Mouse (Mus musculus): Measurements from ENCODE around the gene Ifrd1.
"Not testable (repeated sequence)": the region's sequence is repeated elsewhere in the genome, so short reads cannot be mapped to it uniquely, and the experiment has no call there.

Gene Ifrd1

GRCm38 (mm10) chr12:40248454-40249180 is at the start of gene Ifrd1:
Gene Ifrd1, minus strand, starts transcription at chr12:40248504.
- no peak for DNase-seq (ENCODE audit: low read depth, low spot score)

GRCm38 (mm10) chr12:40286539-40286938 is 38.2 kb upstream of the Ifrd1 start:
- no peak for DNase-seq (ENCODE audit: low read depth, low spot score)

GRCm38 (mm10) chr12:40280596-40281325 is 32.5 kb upstream of the Ifrd1 start:
- no peak for DNase-seq (ENCODE audit: low read depth, low spot score)

- no peak for DNase-seq (ENCODE audit: low read depth, low spot score)
Observed at GRCm38 (mm10) chr12:40277581-40277980, 29.3 kb upstream of the Ifrd1 start.

GRCm38 (mm10) chr12:40274931-40275330 is 26.6 kb upstream of the Ifrd1 start:
- DNase-seq (ENCODE audit: low read depth, low spot score), result no peak

- DNase-seq (ENCODE audit: low read depth, low spot score), result no peak
Observed at GRCm38 (mm10) chr12:40273339-40273738, 25.0 kb upstream of the Ifrd1 start.

- DNase-seq (ENCODE audit: low read depth, low spot score), result no peak
Observed at GRCm38 (mm10) chr12:40272710-40273109, 24.4 kb upstream of the Ifrd1 start.

- DNase-seq (ENCODE audit: low read depth, low spot score), result no peak
Observed at GRCm38 (mm10) chr12:40268313-40268712, 20.0 kb upstream of the Ifrd1 start.

GRCm38 (mm10) chr12:40263712-40264111 is 15.4 kb upstream of the Ifrd1 start:
- DNase-seq (ENCODE audit: low read depth, low spot score), result no peak

GRCm38 (mm10) chr12:40263006-40263405 is 14.7 kb upstream of the Ifrd1 start:
- no peak for DNase-seq (ENCODE audit: low read depth, low spot score)

GRCm38 (mm10) chr12:40258462-40259000 is 10.2 kb upstream of the Ifrd1 start:
- peak; percentile 72 for DNase-seq (ENCODE audit: low read depth, low spot score)

GRCm38 (mm10) chr12:40257226-40257625 is 8.9 kb upstream of the Ifrd1 start:
- DNase-seq (ENCODE audit: low read depth, low spot score), result peak; percentile 69

- DNase-seq (ENCODE audit: low read depth, low spot score), result no peak
Observed at GRCm38 (mm10) chr12:40256543-40256942, 8.2 kb upstream of the Ifrd1 start.

- peak; percentile 19 for DNase-seq (ENCODE audit: low read depth, low spot score)
Observed at GRCm38 (mm10) chr12:40256033-40256432, 7.7 kb upstream of the Ifrd1 start.

- DNase-seq (ENCODE audit: low read depth, low spot score), result not testable (repeated sequence)
Observed at GRCm38 (mm10) chr12:40255310-40255709, 7.0 kb upstream of the Ifrd1 start.

GRCm38 (mm10) chr12:40254729-40255128 is 6.4 kb upstream of the Ifrd1 start:
- no peak for DNase-seq (ENCODE audit: low read depth, low spot score)

- no peak for DNase-seq (ENCODE audit: low read depth, low spot score)
Observed at GRCm38 (mm10) chr12:40253241-40253640, 4.9 kb upstream of the Ifrd1 start.

GRCm38 (mm10) chr12:40250256-40250655 is 2.0 kb upstream of the Ifrd1 start:
- no peak for DNase-seq (ENCODE audit: low read depth, low spot score)

- DNase-seq (ENCODE audit: low read depth, low spot score), result peak; percentile 28
Observed at GRCm38 (mm10) chr12:40247976-40248375, 328 bp downstream of the Ifrd1 start.

- no peak for DNase-seq (ENCODE audit: low read depth, low spot score)
Observed at GRCm38 (mm10) chr12:40247384-40247783, 920 bp downstream of the Ifrd1 start.

GRCm38 (mm10) chr12:40245434-40245970 is 2.8 kb downstream of the Ifrd1 start:
- DNase-seq (ENCODE audit: low read depth, low spot score), result no peak

GRCm38 (mm10) chr12:40244926-40245325 is 3.4 kb downstream of the Ifrd1 start:
- DNase-seq (ENCODE audit: low read depth, low spot score), result no peak
